Mouse (Mus musculus) embryo, embryonic 10.5 days (tissue): ENCODE data around the gene Sema7a.
A peak's percentile ranks its signal among the peaks of the same experiment; 100 is the strongest.

ENCODE experiments used
- DNase-seq: peaks from one replicate; pipeline ENCODE4 v3.0.0-alpha.2; 2015; ENCODE audit warnings: low spot score

The Sema7a gene

DNA sequence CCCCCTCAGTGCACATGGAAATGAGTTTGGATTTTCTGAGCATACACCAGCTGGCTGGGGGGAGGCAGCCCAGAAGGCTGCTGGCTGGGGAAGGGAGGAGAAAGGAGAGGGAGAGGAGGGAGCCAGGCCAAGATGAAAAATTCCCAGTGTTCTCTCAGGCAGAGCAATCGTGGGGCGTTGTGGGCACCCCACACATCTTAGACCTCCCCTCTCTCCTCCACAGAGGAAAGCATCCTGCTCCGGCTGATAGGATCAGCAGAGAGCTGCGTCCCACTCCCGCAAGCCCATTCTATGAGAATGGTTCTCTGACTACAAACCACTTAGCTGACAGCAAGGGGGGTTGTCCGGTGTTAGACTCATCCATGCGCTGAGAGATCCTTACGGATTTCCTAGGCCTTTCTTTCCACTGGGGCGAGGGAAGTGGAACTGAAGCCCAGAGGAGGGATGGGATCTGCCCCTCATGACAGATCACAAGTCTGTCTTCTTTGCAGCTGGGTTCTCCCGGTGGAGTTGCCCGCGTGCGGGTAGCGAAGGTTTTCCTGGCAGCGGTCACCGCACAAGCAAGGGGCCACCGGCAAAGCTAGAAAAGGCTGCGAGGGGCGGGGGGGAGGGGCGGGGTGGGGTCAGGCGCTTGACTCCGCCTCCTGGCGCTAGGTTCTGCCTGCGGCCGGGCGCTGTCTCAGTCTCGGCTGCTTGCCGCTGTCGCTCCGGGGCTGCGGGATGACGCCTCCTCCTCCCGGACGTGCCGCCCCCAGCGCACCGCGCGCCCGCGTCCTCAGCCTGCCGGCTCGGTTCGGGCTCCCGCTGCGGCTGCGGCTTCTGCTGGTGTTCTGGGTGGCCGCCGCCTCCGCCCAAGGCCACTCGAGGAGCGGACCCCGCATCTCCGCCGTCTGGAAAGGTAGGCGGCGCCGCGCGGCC is at the start of gene Sema7a:
TSS of gene Sema7a (plus strand) at position 682 of the 918 bp plus-strand sequence.
- peak; percentile 85 for DNase-seq

DNA sequence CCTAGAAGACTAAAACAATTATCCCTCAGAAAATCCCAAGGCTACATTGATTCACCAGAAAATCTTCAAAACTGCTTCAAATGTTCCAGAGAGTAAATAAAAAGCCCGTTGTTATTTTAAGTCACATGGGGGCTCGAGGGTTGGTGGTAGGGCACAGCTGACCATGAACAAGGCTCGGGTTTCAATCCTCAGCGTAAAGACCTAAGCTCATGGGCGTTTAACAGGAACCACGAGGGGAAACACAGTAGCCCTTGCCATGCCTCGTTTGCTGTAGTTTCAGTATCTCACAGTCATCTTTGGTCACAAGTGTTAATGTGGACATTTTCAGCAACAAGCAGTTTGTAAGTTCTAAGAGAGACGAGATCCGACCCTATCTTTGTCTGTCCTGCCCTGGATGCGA is 39.4 kb upstream of the Sema7a start:
- DNase-seq: peak; percentile 44

DNA sequence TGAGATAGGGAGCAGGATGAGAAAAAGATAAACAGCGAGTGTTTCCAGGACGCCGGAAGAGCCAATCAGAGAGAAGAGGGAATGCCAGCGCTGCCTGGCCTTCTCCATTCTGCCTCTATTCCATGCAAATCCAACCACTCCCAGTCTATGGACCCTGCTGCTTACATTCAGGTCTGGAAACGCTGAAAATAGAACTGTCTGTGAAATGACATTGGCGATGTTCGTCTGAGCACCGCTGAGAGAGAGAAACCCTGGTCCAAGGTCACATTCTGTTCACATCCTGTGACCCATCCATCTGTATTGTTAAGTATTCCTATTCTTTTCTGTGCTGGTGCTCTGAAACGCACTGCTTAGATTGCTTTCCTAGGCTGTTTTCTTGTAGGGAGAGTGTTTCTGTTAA is 38.7 kb upstream of the Sema7a start:
- peak; percentile 32 for DNase-seq

DNA sequence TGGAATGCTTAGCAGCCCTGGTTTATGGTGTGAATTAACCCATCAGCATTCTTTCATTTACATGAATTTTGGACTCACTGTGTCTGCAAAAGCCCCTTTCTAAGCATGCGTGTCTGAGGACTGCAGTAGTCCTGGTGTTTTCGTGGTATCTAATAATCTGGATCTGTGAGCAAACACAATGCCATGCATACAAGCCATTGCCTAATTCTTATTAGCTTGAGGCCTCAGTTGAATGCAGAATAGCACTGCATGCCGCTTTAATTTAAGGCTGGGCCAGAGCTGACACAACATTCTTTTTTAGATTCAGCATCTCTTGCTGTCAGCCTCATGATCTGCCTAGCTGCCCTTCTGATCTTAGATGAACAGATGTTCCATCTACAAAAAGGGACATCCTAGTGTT is 38.3 kb upstream of the Sema7a start:
- DNase-seq: peak; percentile 12

DNA sequence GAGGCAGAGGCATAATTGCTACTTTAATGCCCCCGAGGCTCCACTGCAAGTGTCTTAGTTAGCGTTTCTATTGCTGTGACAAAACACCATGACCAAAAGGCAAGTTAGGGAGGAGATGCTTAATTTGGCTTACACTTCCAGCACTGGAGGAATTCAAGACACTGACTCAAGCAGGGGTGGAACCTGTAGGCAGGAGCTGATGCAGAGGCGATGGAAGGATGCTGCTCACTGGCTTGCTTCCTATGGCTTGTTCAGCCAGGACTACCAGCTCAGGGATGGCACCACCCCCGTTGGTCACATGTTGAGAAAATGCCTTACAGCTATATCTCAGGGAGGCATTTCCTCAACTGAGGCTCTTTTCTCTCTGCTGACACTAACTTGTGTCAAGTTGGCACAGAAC is 37.8 kb upstream of the Sema7a start:
- no peak for DNase-seq

DNA sequence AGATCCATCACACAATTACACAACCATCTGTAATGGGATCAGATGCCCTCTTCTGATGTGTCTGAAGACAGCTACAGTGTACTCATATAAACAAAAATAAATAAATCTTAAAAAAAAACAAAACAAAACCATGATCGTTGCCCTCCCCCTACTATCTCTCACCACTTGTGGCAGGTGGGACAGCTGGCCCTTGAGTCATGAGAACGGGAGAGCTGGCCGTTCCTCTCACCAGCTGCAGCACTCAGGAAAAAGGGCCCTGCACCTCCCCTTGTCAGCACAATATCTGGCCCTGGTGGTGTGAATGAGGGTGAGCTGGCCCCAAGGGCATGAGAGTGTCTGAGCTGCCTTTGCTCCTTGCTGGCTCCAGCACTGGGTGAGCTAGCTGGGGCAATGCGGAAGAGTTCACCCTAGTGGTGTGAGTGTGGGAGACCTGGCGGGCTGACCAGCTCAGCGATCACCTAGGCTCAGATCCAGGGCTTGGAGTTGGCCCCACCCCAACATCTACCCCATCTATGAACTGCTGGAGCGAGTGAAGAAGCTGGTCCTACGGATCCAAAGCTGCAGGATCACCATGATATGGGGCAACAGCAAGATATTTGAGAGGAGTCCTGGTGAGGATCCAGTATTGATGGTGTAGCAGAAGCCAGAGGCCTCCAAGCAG is 36.2 kb upstream of the Sema7a start:
- no peak for DNase-seq

DNA sequence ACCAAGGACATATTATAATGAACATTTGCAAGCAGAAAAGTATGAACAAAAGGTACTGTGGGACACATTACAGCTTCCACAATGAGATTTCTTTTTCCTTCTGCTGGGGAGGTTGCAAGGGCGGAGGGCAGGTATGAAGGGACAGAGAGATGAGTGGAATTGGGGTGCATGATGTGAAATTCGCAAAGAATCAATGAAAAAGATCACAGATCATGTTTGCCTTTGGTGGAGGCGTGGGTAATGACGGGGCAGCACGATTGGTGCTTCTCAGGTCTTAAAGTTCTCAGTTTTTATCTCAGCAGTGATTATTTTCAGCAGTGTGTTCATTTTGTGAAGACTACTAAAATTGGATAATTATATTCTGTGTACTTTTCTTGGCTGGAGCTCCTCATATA is 35.7 kb upstream of the Sema7a start:
- no peak for DNase-seq

DNA sequence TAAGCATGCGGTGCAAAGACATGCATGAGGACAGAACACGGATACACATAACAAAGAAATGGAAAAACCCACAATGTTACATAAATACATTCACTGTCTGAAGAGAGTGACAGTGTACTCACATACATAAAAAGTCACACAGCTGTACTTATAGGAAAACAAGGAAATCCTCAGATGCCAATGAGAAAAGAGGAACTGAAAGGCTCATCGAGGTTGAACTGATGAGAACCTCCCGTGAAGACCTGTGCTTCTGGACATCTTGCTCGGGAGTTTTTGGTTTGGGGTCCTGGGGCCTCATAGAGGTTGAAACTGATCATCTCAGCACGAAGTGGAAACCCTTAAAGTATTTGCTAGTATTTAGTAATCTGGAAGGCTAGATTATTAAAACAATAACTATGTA is 32.7 kb upstream of the Sema7a start:
- no peak for DNase-seq

DNA sequence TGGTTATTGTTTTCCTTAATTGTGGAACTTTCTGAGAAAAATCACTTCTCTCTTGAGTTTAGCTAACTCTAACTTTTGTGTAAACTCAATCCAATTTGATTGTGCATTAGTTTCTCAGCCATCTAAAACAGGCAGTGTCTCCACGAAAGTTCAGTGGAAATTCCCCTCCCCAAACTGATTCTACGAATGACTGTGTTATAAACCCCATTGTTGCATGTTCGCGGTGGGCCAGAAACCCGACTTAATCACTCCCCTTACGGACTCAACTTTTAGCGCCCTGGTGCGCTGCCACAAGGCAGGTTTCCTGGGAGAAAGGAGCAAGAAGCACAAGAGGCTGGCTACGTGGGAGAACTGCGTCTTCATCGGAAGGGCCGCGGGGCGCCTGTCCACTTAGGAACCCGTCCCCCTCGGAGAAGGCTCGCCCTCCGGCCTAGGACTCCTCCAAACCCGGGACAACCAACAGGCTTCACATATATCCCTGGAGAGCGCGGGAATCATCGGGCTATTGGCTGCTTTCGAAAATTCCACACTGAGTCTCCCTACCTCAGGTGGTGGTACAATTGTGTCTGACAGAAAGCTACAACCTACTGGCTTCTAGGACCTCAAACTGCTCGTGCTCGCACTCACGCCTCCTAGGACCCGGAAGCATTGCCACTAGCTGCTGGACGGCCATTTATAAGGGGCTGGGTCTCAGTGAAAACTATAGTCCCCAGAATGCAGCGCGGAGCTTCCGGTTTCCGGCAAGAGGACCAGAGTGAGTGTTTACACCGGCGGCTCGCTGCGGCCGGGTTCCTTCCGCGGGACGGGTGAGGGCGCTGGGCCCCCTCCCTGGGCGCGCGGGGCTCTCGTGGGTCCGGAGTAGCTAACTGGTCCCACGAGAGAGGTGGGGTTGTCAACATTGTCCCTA is 29.4 kb upstream of the Sema7a start, which contains the start of gene Ubl7:
TSS of gene Ubl7 (plus strand) at position 726 of the 907 bp plus-strand sequence.
- DNase-seq: peak; percentile 97

DNA sequence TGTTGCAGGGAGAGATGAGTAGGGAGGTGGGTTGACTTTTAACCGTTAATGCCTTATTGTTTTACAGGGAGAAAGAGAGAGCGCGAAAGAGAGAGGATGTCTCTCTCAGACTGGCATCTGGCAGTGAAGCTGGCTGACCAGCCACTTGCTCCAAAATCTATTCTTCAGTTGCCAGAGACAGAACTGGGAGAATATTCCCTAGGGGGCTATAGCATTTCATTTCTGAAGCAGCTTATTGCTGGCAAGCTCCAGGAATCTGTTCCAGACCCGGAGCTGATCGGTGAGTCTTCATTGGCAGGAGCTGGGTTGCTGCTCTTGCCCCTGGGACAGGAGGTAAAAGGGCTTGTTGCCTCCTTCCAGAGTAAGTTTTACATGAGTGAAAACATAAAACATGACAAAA is 27.3 kb upstream of the Sema7a start:
- DNase-seq: no peak

DNA sequence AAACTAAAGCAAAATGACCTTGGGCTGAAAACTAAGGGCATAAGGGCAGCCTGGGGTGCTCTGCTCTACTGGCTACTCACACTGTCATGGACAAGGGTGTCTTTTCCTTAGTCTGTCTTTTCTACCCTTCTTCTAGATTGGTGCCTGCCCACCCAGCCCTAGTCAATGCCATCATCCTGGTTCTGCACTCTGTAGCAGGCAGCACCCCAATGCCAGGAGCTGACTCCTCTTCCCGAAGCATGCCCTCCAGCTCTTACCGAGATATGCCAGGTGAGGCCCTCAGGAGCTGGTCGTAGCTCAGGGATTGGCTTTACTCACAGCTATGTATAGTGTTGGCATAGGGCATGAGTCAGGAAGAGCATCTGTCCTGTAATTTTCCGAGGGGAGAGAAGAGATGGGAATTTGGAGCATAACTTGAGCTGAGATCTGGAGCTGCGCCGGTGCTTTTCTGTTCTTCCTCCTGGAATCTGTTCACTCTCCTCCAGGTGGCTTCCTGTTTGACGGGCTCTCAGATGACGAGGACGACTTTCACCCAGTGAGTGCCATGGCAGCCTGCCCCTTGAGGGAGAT is 18.3 kb upstream of the Sema7a start:
- no peak for DNase-seq

DNA sequence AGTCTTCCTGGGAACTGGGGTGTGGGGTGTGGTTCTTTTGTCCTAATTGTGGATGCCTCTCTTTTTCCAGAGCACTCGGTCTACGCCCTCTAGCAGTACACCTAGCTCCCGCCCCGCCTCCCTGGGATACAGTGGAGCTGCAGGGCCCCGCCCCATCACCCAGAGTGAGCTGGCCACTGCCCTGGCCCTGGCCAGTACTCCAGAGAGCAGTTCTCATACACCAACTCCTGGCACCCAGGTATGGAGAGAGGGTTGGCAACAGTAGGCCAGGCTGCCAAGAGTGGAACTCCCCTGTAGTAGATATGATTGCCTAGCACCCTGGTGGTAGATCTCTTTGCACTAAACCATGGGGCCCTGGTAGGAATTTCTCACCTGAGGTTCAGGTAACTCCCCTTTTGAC is 17.5 kb upstream of the Sema7a start:
- DNase-seq: no peak

DNA sequence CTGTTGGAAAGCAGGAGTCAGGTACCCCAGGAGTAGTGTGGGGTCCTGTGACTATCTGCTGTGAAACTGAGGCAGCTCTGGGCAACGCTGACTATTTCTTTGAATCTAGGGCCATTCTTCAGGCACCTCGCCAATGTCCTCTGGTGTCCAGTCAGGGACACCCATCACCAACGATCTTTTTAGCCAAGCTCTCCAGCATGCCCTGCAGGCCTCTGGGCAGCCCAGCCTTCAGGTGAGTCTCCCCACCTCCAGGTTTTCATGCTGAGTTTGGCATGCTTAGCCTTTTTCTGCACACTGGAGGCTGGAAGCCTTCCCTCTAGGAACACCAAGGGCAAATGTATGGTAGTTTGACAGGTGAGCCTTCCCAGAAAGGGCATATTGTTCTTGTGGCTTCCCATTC is 16.9 kb upstream of the Sema7a start:
- no peak for DNase-seq

DNA sequence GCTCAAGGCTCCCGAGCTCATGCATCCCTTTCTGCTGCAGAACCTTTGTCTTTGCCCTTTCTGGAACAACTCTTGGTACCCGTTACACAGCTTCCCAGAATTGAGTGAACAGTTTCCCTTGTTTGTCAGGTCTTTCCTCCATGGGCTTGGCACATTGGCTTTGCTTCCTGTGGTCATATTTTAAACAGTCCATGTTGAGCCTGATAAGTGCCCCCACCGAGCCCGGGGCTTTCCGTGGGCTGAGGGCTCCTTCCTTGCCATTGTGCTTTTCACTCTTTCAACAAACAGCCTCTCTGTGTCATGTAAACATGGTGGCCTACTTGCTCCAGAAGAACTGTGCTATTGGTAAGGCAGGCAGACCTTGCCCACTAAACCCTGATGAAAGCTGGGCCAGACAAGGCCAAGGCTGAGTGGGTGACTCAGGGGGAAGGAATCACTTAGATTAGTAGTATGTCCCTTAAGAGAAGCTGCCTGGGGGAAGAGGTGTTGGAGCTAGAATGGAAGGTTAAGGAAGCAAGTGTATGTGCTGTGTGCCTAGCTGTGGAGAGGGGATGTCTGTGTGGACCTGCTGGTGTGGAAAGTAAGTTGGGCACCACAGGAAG is 8.6 kb upstream of the Sema7a start:
- DNase-seq: no peak

DNA sequence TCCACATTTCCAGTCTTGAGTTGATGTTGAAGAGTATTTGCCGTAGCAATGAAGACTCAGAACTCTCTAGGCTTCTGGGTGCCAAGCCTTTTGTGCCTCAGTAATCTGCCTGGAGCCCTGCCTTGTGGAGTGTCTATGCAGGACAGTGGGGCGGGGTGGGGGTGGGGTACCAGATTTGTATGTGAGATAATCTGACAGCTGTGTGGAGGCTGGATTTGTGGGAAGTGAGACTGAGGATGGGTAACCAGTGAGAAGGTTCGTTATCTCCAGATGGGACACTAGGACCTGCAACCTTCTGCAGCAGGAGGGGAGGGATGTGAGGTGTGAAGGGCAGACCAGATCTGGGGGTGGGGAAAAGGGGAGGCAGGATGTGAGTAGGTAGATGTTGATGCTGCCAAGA is 7.7 kb upstream of the Sema7a start:
- DNase-seq: no peak

DNA sequence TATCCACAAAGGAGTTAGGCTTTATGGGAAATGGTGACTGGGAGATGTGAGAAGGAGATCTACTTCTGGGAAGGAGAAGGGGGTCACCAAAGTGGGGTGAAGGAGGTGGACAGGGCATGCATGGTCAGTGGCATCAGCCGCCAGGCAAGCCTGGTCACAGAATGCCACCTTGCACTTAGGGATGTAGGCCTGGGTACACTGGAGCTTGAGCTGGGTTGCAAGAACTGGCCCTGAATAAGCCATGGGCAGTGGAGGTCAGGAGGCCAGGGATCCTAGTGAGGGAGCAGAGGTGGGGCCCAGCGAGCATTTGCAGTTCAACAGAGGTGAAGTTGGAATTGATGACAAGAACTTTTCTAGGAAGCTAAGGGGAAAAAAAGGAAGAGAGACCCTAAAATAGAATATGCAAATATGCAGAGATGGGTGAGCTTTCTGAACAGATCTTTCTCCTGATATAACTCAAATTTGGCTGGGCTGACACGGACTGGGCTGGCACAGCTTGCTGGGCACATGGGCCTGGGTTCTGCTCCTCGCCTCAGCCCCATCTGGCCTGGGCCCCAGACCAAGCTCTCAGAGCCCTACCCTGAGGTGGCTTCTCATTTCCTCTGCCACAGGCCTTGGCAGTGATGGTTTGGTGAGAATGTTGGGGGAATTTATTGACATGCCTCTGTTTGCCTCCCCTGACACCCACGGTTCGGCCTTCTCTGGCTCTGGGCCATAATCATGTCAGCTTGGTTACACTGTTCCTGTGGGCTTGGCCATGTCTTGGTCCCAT is 6.9 kb upstream of the Sema7a start:
- DNase-seq: no peak

DNA sequence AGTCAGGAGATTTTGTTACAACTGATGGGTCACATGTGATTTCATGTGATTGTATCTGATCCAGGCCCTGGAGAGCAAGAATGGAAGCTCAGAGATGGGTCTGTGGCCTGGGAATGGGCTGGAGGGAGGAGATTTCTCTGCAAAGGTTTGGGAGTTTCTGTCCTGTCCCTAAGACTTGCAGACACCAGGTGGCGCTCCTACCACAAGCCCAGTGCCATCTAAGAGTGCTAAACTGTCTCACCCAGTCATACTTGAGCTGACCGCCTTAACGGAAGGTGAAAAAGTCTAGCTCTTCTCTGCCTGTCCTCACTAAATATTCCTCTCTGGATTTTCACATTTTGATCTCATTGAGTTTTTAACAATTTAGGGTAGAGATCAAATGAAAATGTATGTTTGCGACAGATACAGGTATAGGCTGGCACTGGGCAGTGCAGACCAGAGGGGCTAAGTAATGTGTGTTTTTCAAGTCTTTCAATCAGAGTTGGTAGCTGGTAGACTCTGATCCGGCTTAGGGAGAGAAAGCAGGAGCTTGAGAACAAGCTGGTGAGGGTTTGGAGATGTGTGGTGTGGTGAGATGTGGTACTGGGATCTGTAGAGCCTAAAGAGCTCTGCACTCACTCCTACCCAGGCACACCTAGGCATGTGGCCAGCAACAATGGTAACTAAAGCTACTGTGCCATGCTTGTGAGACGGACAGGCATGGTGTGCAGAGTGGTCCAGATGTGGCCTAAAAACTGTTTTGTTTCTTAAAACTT is 4.1 kb upstream of the Sema7a start:
- DNase-seq: peak; percentile 90

DNA sequence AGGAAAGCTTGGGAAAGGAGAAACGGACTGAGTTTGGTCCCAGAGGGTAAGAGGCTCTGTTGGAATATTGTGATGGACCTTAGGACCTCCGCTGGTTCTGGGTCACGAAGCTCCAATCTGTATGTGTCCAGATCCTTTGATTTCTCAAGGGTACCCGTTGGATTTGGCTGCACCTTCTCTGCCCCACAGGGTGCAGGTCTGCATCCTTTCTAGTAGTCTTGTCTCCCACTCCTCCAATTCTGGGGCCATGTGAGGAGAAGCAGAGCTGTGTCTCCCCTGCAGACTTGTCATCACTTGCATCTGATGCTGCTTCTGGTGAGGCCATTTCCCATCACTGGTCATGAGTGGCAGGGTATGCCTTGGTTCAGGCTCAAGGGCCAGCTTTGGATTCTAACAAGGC is 2.7 kb upstream of the Sema7a start:
- DNase-seq: no peak

DNA sequence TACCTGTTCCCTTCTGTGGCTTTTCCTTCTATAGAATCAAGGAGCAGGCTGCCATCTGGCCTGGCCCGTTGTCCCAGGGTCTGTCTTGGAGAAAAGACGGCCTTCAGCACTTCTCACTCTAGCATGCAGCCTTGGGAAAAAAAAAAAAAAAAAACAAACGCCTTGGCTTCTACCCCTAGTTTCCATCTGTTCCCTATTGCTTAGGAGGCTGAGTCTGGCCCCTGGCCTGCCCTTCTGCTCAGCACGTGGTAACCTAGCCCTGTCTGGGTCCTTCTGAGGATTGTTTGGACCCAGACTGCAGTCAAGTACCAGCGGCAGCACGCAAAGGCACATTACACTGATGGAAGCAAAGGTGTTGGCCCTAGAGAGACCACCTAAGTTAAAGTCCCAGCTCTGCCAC is 2.3 kb upstream of the Sema7a start:
- no peak for DNase-seq
